Mouse (Mus musculus) forebrain, embryonic 11.5 days (tissue): ENCODE results near the gene Tmem198b. TPM values are rescaled to one million over a fixed set of nuclear protein-coding genes. Genes with fewer than 3 reads are reported as not detected.
A peak's percentile ranks its signal among the peaks of the same experiment; 100 is the strongest.

Experiments
- ATAC-seq: fragments of 200-750 bp; cut with Nextera tagmentation; replicated peaks from 2 replicates; pipeline ENCODE4 v1.8.0; 2017; ENCODE audit warnings: moderate TSS enrichment; ENCODE audit not compliant: low FRiP score
- DNase-seq: peaks from one replicate; pipeline ENCODE4 v3.0.0-alpha.2; 2017; ENCODE audit warnings: low spot score
- H3K27ac ChIP-seq: fragments of 300-500 bp; sonication (generic); 2 replicates; pipeline ENCODE4 v1.5.1; 2014; ENCODE audit warnings: low read depth, low read length
- H3K27me3 ChIP-seq: fragments of 300-500 bp; sonication (generic); 2 replicates; pipeline ENCODE4 v1.6.1; 2014; ENCODE audit warnings: mild to moderate bottlenecking, low read length, mixed read lengths; ENCODE audit not compliant: control insufficient read depth, insufficient read depth
- H3K36me3 ChIP-seq: fragments of 300-500 bp; sonication (generic); 2 replicates; pipeline ENCODE4 v1.6.1; 2014; ENCODE audit warnings: mild to moderate bottlenecking, low read length, moderate library complexity, mixed read lengths; ENCODE audit not compliant: control insufficient read depth, insufficient read depth
- H3K4me1 ChIP-seq: fragments of 300-500 bp; sonication (generic); replicated peaks from 2 replicates; pipeline ENCODE4 v1.6.1; 2014; ENCODE audit warnings: low read length, mixed read lengths; ENCODE audit not compliant: control insufficient read depth, insufficient read depth
- H3K4me2 ChIP-seq: fragments of 300-500 bp; sonication (generic); 2 replicates; pipeline ENCODE4 v1.6.1; 2014; ENCODE audit warnings: low read depth, mild to moderate bottlenecking, low read length, moderate library complexity, mixed read lengths; ENCODE audit not compliant: severe bottlenecking
- H3K4me3 ChIP-seq: fragments of 300-500 bp; sonication (generic); 2 replicates; pipeline ENCODE4 v1.5.1; 2014; ENCODE audit warnings: low read depth, low read length
- H3K9ac ChIP-seq: fragments of 300-500 bp; sonication (generic); 2 replicates; pipeline ENCODE4 v1.6.1; 2014; ENCODE audit warnings: low read length
- H3K9me3 ChIP-seq: fragments of 300-500 bp; sonication (generic); 2 replicates; pipeline ENCODE4 v1.6.1; 2016; ENCODE audit warnings: low read length, mixed read lengths; ENCODE audit not compliant: control insufficient read depth
- WGBS: fragments of 180-500 bp; shearing (Covaris S2); extraction: QIAGEN DNeasy Blood & Tissue Kit; methylation state at CpG from one replicate; pipeline ENCODE4 v1.1.7; 2014; 5-methylcytosine and 5-hydroxymethylcytosine counted together
- polyA plus RNA-seq: library from polyadenylated mRNA; unstranded; fragments of >200 nt; fragmentation: Nextera tagmentation; extraction: Ambion mirVana; gene quantifications from 2 replicates; pipeline ENCODE4 v1.2.1, GENCODE M21; 2014

Tmem198b gene
- 22.7 and 24.2 TPM in 2 replicates for polyA plus RNA-seq

DNA sequence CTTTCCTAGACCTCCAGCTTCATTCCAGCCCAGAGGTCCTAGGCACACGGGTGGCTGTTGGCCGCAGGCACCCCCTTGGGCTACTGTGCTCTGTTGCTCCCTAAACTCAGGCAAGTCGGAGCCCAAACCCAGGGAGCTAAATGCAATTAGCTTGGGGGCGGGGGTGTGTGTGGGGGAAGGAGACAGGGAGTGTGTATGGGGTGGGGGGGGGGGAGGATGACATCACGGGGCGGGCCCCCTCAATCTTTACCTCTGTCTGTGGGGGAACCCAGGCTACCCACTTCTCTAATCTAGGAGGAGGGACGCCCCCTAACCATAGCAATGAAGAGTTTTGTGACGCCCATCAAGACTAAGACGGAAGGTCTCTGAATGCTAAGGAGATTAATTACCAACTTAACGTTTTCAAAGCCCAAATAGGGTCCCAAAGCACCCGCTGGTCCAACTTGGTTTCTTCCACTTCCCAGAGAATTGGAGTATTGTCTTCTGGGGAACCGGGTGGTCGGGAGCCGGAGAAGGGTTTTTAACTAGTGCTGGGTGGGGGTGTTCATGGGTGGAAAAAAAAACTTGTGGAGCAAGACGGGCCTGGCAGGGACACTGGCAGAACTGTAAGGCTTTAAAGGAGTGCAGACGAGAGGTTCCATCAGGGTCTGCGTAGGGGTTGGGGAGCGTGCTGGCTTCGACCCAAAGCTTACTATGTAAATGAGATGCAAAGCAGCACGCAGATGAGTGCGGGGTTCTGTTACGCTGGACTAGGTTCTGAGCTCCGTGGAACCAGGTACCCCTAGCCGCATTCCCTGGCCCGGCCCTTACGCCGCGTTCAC is at the start of gene Tmem198b:
Tmem198b (minus strand) TSS at position 100 of the 821 bp plus-strand sequence.
- Histone ChIP-seq H3K4me3 (peak within 1 kb of the TSS; percentile 59), H3K9ac (peak within 1 kb of the TSS; percentile 91), H3K36me3 (no peaks in the 10 kb centered on the region; the same call in 1 of the 2 replicates), H3K4me2 (peak within 1 kb of the TSS; percentile 65), H3K27ac (peak within 1 kb of the TSS; percentile 89), H3K9me3 (no peaks in the 10 kb centered on the region), H3K27me3 (no peaks in the 10 kb centered on the region), H3K4me1 (peaks cover 13% of the 10 kb centered on the region; the same call in 1 of the 2 replicates)
- under 1% methylated on average over 28 of the region's 28 CpGs for WGBS
- peak; percentile 78 for ATAC-seq
- peak; percentile 88 for DNase-seq

DNA sequence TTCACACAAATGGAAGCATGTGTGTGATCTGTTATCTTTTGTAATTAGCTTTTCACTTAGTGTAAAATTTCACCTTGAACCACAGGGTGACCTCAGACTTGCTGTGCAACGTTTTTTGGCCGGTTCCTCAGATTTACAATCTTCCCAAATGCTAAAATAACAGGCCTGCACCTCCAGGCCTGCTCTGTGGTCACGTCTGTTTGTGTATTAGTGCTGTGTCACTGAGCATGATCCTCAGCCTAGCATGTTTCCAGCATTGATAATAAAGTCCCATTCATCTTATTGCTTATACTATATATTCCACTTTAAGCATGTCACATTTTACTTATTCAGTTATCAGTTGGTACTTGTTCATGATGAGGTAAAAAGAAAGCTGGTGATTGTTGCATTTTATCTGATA is 46.2 kb upstream of the Tmem198b start:
- ATAC-seq (no peak), DNase-seq (no peak)
- no peak overlapping the region for H3K27ac ChIP-seq
- WGBS: 82% methylated on average over 3 of the region's 3 CpGs
- no peak overlapping the region for H3K4me2 ChIP-seq
- no peak overlapping the region for H3K9ac ChIP-seq
- H3K36me3 ChIP-seq: 0 out of 2 replicates have a peak, but pooled peaks cover 3% of the 10 kb centered on the region
- no peaks in the 10 kb centered on the region for H3K9me3 ChIP-seq
- H3K27me3 ChIP-seq: no peaks in the 10 kb centered on the region
- no peaks in the 10 kb centered on the region for H3K4me1 ChIP-seq
- H3K4me3 ChIP-seq: no peak overlapping the region

DNA sequence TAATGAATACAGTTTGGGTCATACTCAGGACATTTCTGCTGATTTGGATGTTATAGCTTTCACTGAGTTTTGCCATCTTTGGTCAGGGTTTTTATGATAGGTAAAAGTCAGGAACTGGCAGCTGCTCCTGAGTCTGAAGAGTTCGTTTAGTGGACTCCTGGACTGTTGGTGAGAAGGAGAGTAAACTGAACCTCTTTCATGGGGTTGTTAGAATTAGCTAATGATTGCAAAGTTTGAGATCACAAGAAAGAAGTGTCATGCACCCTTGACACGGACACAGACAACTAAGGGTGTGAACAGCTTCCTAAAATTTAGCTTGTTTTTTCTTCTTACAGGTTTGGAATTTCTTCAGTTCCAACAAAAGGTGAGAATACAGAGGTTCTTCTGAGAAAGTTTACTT is 44.3 kb upstream of the Tmem198b start:
- no peak overlapping the region for H3K27ac ChIP-seq
- H3K9ac ChIP-seq: no peak overlapping the region
- H3K27me3 ChIP-seq: no peaks in the 10 kb centered on the region
- H3K36me3 ChIP-seq: 0 out of 2 replicates have a peak, but pooled peaks cover 3% of the 10 kb centered on the region
- H3K4me2 ChIP-seq: no peak overlapping the region
- H3K4me1 ChIP-seq: no peaks in the 10 kb centered on the region
- H3K9me3 ChIP-seq: no peaks in the 10 kb centered on the region
- ATAC-seq (no peak), DNase-seq (no peak)
- WGBS: 83% methylated on average over 2 of the region's 2 CpGs
- no peak overlapping the region for H3K4me3 ChIP-seq

DNA sequence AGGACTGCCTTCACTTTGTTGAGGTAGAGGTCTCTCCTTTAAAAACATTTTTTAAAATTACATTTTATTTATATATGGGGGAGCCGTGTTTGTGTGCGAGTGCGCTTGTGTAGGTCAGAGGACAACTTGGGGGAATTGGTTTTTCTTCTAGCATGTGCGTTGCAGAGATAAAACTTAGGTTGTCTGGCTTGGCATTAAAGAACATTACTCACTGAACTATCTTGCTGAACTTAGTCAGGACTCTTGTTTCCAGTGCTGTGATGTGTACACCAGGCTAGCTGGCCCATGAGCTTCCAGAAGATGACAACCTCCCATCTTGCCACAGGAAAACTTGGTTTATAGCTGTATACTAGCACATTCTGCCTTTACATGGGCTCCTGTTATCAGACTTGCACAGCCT is 42.5 kb upstream of the Tmem198b start:
- H3K4me3 ChIP-seq: no peak overlapping the region
- no peaks in the 10 kb centered on the region for H3K9me3 ChIP-seq
- H3K27me3 ChIP-seq: no peaks in the 10 kb centered on the region
- 96% methylated on average over 4 of the region's 4 CpGs for WGBS
- DNase-seq (no peak), ATAC-seq (no peak)
- no peak overlapping the region for H3K9ac ChIP-seq
- H3K27ac ChIP-seq: no peak overlapping the region
- no peak overlapping the region for H3K4me2 ChIP-seq
- 0 out of 2 replicates have a peak, but pooled peaks cover 3% of the 10 kb centered on the region for H3K36me3 ChIP-seq
- no peaks in the 10 kb centered on the region for H3K4me1 ChIP-seq

DNA sequence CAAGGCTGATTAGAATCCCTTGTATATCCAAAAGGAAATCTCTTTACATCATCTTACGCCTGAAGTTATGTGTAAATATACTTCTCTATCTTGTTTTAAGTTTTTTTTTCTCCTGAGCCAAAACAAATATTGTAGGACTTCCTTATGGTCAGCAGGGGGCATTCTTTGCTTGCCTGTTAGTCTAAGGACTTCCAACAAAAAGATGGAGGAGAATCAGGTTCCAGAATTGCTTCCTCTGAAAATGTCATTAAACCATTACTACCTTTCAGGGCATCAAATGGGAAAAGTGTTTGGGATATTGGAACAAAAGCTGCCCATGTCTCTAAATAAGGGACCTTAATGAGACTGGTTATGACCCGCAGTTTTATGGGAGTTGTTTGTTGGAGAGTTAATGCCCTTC is 41.3 kb upstream of the Tmem198b start:
- ATAC-seq: no peak
- H3K36me3 ChIP-seq: peaks cover 3% of the 10 kb centered on the region; the same call in 1 of the 2 replicates
- DNase-seq: no peak

DNA sequence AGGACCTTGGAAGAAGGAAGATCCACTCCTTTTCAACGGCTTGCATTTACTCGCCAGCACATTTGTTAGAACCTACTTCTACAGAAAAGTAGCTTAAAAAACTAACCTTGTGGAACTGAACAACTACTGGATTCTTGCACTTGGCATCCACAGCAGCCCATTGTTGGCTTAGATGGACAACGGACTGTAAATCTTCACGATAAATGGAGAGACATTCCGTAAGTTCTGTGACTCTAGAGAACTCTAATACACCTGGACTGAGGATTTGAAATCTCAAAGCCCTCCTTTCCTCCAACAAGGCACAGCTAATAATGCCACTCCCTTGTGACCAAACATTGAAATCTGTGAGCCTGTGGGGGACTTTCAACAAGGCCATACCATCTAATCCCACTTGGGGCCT is 39.1 kb upstream of the Tmem198b start:
- no peaks in the 10 kb centered on the region for H3K4me1 ChIP-seq
- no peak overlapping the region for H3K9ac ChIP-seq
- H3K4me3 ChIP-seq: no peak overlapping the region
- H3K9me3 ChIP-seq: no peaks in the 10 kb centered on the region
- H3K4me2 ChIP-seq: no peak overlapping the region
- 94% methylated on average over 5 of the region's 5 CpGs for WGBS
- ATAC-seq: no peak
- no peak for DNase-seq
- no peaks in the 10 kb centered on the region for H3K27me3 ChIP-seq
- no peak overlapping the region for H3K27ac ChIP-seq
- H3K36me3 ChIP-seq: peaks cover 3% of the 10 kb centered on the region; the same call in 1 of the 2 replicates

More for the DNA sequence above, 41.3 kb upstream of the Tmem198b start:
- Histone ChIP-seq H3K27me3 (no peaks in the 10 kb centered on the region), H3K4me1 (no peaks in the 10 kb centered on the region), H3K4me3 (no peak overlapping the region), H3K4me2 (no peak overlapping the region), H3K9ac (no peak overlapping the region), H3K9me3 (no peaks in the 10 kb centered on the region), H3K27ac (no peak overlapping the region)
- WGBS: 52% methylated on average over 2 of the region's 2 CpGs

DNA sequence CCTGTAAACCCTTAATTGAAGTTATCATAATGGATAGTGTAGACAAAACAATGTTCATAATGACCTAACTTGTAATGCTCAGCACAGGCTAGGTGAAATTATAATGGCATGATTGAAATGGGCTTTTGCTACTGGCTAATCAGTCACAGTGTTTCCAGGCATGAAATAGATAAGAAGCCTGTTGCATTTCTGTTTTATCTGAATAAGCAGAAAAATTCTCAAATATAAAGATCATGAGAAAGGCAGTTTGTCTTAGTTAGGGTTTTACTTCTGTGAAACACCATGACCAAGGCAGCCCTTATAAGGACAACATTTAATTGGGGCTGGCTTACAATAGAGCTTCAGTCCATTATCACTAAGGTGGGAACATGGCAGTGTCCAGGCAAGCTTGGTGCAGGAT is 36.4 kb upstream of the Tmem198b start:
- Histone ChIP-seq H3K36me3 (no peaks in the 10 kb centered on the region; the same call in 1 of the 2 replicates), H3K9me3 (no peaks in the 10 kb centered on the region)
- no peak for ATAC-seq

DNA sequence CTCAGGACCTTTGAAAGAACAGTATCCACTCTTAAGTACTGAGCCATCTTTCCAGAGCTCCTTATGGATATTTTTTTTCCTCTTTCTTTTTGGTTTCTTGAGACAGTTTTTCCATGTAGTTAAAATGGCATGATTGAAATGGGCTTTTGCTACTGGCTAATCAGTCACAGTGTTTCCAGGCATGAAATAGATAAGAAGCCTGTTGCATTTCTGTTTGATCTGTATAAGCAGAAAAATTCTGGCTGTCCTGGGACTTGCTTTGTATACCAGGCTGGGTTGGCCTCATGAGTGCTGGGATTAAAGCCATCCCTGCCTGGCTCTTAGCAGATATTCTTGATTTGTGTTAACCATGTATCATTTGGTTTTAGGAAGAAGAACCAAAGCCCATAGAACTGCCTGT is 35.3 kb upstream of the Tmem198b start:
- Histone ChIP-seq H3K27me3 (no peaks in the 10 kb centered on the region), H3K4me2 (no peak overlapping the region), H3K27ac (no peak overlapping the region), H3K36me3 (no peaks in the 10 kb centered on the region; the same call in 1 of the 2 replicates), H3K9ac (no peak overlapping the region), H3K4me3 (no peak overlapping the region), H3K4me1 (no peaks in the 10 kb centered on the region), H3K9me3 (no peaks in the 10 kb centered on the region)
- DNase-seq (no peak), ATAC-seq (no peak)

More for the DNA sequence above, 36.4 kb upstream of the Tmem198b start:
- no peak overlapping the region for H3K4me2 ChIP-seq
- H3K27me3 ChIP-seq: no peaks in the 10 kb centered on the region
- no peak for DNase-seq
- H3K9ac ChIP-seq: no peak overlapping the region
- no peak overlapping the region for H3K27ac ChIP-seq
- H3K4me3 ChIP-seq: no peak overlapping the region
- no peaks in the 10 kb centered on the region for H3K4me1 ChIP-seq

DNA sequence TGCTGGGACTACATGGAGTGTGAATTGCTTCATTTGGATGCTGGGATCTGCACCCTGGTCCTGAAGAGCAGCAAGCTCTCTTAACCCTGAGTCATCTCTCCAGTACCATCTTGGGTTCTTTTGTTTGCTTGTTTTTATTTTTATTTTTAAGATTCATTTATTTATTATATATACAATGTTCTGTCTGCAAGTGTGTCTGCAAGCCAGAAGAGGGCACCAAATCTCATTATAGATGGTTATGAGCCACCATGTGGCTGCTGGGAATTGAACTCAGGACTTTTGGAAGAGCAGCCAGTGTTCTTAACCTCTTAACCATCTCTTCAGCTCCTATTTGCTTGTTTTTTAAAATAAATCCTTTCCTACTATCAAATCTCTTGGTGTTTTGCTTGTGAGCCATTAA is 33.2 kb upstream of the Tmem198b start:
- no peak for DNase-seq
- H3K27ac ChIP-seq: no peak overlapping the region
- H3K36me3 ChIP-seq: peaks cover 3% of the 10 kb centered on the region
- no peak overlapping the region for H3K4me2 ChIP-seq
- no peak for ATAC-seq
- H3K4me3 ChIP-seq: no peak overlapping the region
- H3K27me3 ChIP-seq: no peaks in the 10 kb centered on the region
- H3K9me3 ChIP-seq: no peaks in the 10 kb centered on the region
- no peak overlapping the region for H3K9ac ChIP-seq
- no peaks in the 10 kb centered on the region for H3K4me1 ChIP-seq
